Mouse (Mus musculus): ENCODE measurements around the gene Chadl. TPM values are rescaled to one million over a fixed set of nuclear protein-coding genes. Genes with fewer than 3 reads are reported as not detected.

Chadl gene
- total and polyA plus RNA-seq, 3 experiments = 0.21 to 0.51 TPM; not detected in 1

- in situ Hi-C loops (cut with MboI; ENCODE audit: low pct_ligation_motif_present, low pct_unique_long_range_greater_than_20kb, low sequenced_read_pairs) = no loop called here
These were observed 20.4 kb downstream of the Chadl start for GRCm38 (mm10) chr15:81676637-81677036.

GRCm38 (mm10) chr15:81670231-81670640, 26.9 kb downstream of the Chadl start:
- Histone ChIP-seq H3K4me1 (ENCODE audit: control insufficient read depth in 1 of 2, insufficient read depth in 2 of 2) (peaks cover 0 to 6% of the 10 kb centered on the region in 2 experiments; a peak in 1 of 4 replicates), H3K27ac (ENCODE audit: insufficient read depth, low read depth) (no peak overlapping the region), H3K79me2 (replicated peaks; ENCODE audit: control insufficient read depth, extremely low read depth, insufficient read depth, poor library complexity, severe bottlenecking) (peaks cover 10% of the 10 kb centered on the region), H3K27me3 (replicated peaks) (no peaks in the 10 kb centered on the region), H3K9ac (ENCODE audit: insufficient read depth, low read depth) (no peak overlapping the region), H3K4me3 (replicated peaks in 1 of 3; ENCODE audit: low read depth in 2 of 3, low read length in 2 of 3, poor library complexity in 1 of 3) (no peak overlapping the region), H3K36me3 (replicated peaks in 1 of 2; ENCODE audit: control insufficient read depth in 1 of 2, insufficient read depth in 1 of 2, low read length in 1 of 2) (peaks cover 48 to 68% of the 10 kb centered on the region in 2 experiments), H3K4me2 (ENCODE audit: insufficient read depth, low read depth, poor library complexity, severe bottlenecking) (no peak overlapping the region), H3K9me3 (replicated peaks; ENCODE audit: low read length) (no peaks in the 10 kb centered on the region)
- TF ChIP-seq JUN (IDR thresholded peaks at IDR 0.05; ENCODE audit: insufficient read depth, low read depth, low read length) = no peak
- no peak for TF ChIP-seq ZC3H11A (IDR thresholded peaks at IDR 0.05; ENCODE audit: low read depth, low read length)
- no peak for TF ChIP-seq POLR2A (IDR thresholded peaks at IDR 0.05; ENCODE audit: low read depth, low read length)
- no peak for TF ChIP-seq HCFC1 (IDR thresholded peaks at IDR 0.05; ENCODE audit: low read depth, low read length)
- TF ChIP-seq USF1 (IDR thresholded peaks at IDR 0.05; ENCODE audit: low read depth, low read length) = no peak
- TF ChIP-seq USF2 (conservative IDR thresholded peaks at IDR 0.05; ENCODE audit: low read depth, low read length) = no peak
- TF ChIP-seq MEF2A (IDR thresholded peaks at IDR 0.05; ENCODE audit: borderline replicate concordance, low read depth, low read length) = no peak
- TF ChIP-seq RCOR1 (conservative IDR thresholded peaks at IDR 0.05; ENCODE audit: low read depth, low read length) = no peak
- peak; percentile 73 for TF ChIP-seq RAD21 (IDR thresholded peaks at IDR 0.05; ENCODE audit: low read depth, low read length)
- no peak for TF ChIP-seq EP300 (IDR thresholded peaks at IDR 0.05; ENCODE audit: low read length)
- TF ChIP-seq MAX (IDR thresholded peaks at IDR 0.05; ENCODE audit: low read length) = no peak
- no peak for TF ChIP-seq JUND (conservative IDR thresholded peaks at IDR 0.05; ENCODE audit: low read depth, low read length)
- no peak for TF ChIP-seq ZNF384 (IDR thresholded peaks at IDR 0.05; ENCODE audit: low read depth, low read length)
- TF ChIP-seq BHLHE40 (IDR thresholded peaks at IDR 0.05; ENCODE audit: low read depth, low read length) = no peak
- no peak for TF ChIP-seq ZKSCAN1 (IDR thresholded peaks at IDR 0.05; ENCODE audit: borderline replicate concordance, low read depth, low read length)
- peak; percentile 57 for TF ChIP-seq SMC3 (IDR thresholded peaks at IDR 0.05; ENCODE audit: low read depth, low read length)
- TF ChIP-seq CTCF (conservative IDR thresholded peaks at IDR 0.05 in 1 of 2, IDR thresholded peaks at IDR 0.05 in 1 of 2; ENCODE audit: low read depth in 2 of 2, low read length in 2 of 2) = peak in 1 of 2 experiments; percentile 77; a peak in 3 of 4 replicates
- TF ChIP-seq ETS1 (conservative IDR thresholded peaks at IDR 0.05; ENCODE audit: low read depth, low read length) = no peak
- peak; percentile 37 for DNase-seq (ENCODE audit: extremely low read depth)
- dilution Hi-C loops (cut with MboI; ENCODE audit: extremely low pct_ligation_motif_present, extremely low pct_unique_long_range_greater_than_20kb, low sequenced_read_pairs) = no loop called here
- in situ Hi-C loops (cut with MboI; ENCODE audit: low pct_ligation_motif_present, low pct_unique_long_range_greater_than_20kb, low sequenced_read_pairs) = no loop called here

More at GRCm38 (mm10) chr15:81676637-81677036, 20.4 kb downstream of the Chadl start:
- H3K4me2 ChIP-seq (ENCODE audit: insufficient read depth, low read depth, poor library complexity, severe bottlenecking) = no peak overlapping the region
- no peaks in the 10 kb centered on the region for H3K9me3 ChIP-seq (replicated peaks; ENCODE audit: low read length)
- no peak overlapping the region for H3K27ac ChIP-seq (ENCODE audit: insufficient read depth, low read depth)
- DNase-seq (ENCODE audit: extremely low read depth) = no peak
- TF ChIP-seq CHD1 (IDR thresholded peaks at IDR 0.05; ENCODE audit: low read depth, low read length) (no peak), USF1 (IDR thresholded peaks at IDR 0.05; ENCODE audit: low read depth, low read length) (no peak), ELF1 (IDR thresholded peaks at IDR 0.05; ENCODE audit: low read depth, low read length) (no peak), ZMIZ1 (IDR thresholded peaks at IDR 0.05; ENCODE audit: low read depth, low read length) (no peak), MYC (IDR thresholded peaks at IDR 0.05; ENCODE audit: low read depth, low read length) (no peak), MAZ (IDR thresholded peaks at IDR 0.05; ENCODE audit: low read depth, low read length) (no peak), NELFE (IDR thresholded peaks at IDR 0.05; ENCODE audit: low read depth, low read length) (no peak), TCF12 (IDR thresholded peaks at IDR 0.05; ENCODE audit: low read depth, low read length) (no peak)
- no peaks in the 10 kb centered on the region for H3K79me2 ChIP-seq (replicated peaks; ENCODE audit: control insufficient read depth, extremely low read depth, insufficient read depth, poor library complexity, severe bottlenecking)
- dilution Hi-C loops (cut with MboI; ENCODE audit: extremely low pct_ligation_motif_present, extremely low pct_unique_long_range_greater_than_20kb, low sequenced_read_pairs) = no loop called here
- no peaks in the 10 kb centered on the region for H3K27me3 ChIP-seq (replicated peaks)
- peaks cover 45 to 80% of the 10 kb centered on the region in 2 experiments for H3K36me3 ChIP-seq (replicated peaks in 1 of 2; ENCODE audit: control insufficient read depth in 1 of 2, insufficient read depth in 1 of 2, low read length in 1 of 2)
- no peaks in the 10 kb centered on the region for H3K4me1 ChIP-seq (ENCODE audit: control insufficient read depth in 1 of 2, insufficient read depth in 2 of 2)
- no peak overlapping the region for H3K4me3 ChIP-seq (replicated peaks in 1 of 3; ENCODE audit: low read depth in 2 of 3, low read length in 2 of 3, poor library complexity in 1 of 3)
- no peak overlapping the region for H3K9ac ChIP-seq (ENCODE audit: insufficient read depth, low read depth)

Data from CH12.LX (cell line).